Mouse (Mus musculus) liver, adult (tissue): ENCODE measurements at regions not wholly inside any gene's neighbourhood (a gene's known extent, or its start where the extent isn't known, plus 50 kb on each side); places are given as distances from the start of the nearest gene placed in this dataset.
A peak's percentile ranks its signal among the peaks of the same experiment; 100 is the strongest.

Experiments used
- GATA4 ChIP-seq: IDR thresholded peaks from 2 replicates; pipeline ENCODE4 v1.6.1; 2014; ENCODE audit warnings: mild to moderate bottlenecking, low read length; ENCODE audit not compliant: insufficient replicate concordance

GRCm38 (mm10) chr13:99793001-99793400, 107.9 kb downstream of the Cartpt start:
- TF ChIP-seq GATA4, result no peak

DNA sequence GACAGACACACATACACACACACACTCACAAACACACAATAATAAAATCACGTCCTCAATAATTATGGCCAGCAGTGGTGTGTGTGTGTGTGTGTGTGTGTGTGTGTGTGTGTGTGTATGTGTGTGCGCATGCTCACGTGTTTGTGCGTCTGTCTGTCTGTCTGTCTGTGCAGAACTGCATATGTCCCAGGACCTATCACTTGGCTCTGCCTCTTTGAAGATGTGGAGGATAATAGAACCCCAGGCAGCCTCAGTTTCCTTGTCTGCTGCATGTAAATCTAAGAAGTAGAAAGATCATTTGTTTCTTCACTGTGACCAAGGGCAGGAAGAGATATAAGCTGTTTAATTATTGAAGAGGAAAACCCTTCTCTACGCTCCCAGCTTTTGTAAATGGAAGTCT, 109.9 kb downstream of the Cartpt start:
- no peak for TF ChIP-seq GATA4

DNA sequence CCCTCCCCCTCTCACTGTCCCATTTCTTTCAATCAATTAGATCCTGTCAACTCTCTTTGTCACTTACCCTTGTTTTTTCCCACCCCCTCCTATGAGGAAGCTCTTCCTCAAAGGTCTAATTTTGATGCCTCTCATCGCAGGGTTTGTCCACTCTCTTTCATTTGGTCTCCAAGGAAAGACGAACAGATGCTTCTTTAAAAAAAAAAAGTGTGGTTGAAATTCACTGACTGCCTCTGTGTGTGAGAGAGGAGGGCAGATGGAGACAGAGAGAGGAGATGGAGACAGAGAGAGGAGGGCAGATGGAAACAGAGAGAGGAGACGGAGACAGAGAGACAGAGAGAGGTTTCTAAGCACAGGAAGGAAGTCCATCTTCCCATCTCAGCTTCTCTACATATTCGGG, 113.1 kb downstream of the Cartpt start:
- no peak for TF ChIP-seq GATA4

DNA sequence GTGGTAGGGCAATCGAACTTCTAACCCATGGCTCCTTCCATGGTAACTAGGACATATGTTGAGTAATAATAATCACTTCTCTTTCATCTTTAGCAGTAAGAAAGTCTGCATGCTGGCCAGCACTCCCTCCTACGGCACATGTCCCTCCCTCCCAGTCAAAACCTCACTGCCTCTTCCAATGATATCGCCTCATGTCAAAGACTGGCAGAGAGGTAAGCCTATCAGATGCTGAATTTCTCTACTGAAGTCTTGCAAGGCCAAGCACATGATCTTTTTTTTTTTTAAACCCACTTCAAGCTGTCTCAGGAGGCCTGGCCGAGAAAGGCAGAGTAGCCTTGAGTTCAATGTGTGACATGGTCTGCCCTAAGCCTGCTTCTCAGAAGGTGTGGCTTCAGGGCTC, 115.5 kb downstream of the Cartpt start:
- no peak for TF ChIP-seq GATA4

- no peak for TF ChIP-seq GATA4
Measured at GRCm38 (mm10) chr13:99784314-99784713, 116.6 kb downstream of the Cartpt start.

- TF ChIP-seq GATA4, result no peak
Measured at GRCm38 (mm10) chr13:99782883-99783721, 117.8 kb downstream of the Cartpt start.

DNA sequence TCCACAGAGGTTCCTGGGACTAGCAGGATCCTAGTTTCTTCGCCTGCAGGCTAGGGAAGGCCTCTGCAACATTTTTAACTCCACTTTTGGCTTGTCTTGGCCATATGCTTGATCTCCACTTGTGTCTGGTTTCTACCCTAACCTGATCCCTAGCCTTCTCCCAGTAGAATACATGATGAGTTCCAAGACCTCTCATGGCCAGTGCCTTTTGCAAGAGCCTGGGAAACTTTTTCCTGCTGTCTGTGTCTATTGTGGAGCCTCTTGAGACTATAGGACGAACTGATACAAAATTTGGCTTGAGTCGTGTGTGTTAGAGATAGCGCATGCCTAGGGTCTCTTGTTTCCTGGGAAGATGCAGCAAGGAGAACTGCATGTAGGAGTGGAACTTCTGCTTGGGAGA, 119.3 kb downstream of the Cartpt start:
- no peak for TF ChIP-seq GATA4

DNA sequence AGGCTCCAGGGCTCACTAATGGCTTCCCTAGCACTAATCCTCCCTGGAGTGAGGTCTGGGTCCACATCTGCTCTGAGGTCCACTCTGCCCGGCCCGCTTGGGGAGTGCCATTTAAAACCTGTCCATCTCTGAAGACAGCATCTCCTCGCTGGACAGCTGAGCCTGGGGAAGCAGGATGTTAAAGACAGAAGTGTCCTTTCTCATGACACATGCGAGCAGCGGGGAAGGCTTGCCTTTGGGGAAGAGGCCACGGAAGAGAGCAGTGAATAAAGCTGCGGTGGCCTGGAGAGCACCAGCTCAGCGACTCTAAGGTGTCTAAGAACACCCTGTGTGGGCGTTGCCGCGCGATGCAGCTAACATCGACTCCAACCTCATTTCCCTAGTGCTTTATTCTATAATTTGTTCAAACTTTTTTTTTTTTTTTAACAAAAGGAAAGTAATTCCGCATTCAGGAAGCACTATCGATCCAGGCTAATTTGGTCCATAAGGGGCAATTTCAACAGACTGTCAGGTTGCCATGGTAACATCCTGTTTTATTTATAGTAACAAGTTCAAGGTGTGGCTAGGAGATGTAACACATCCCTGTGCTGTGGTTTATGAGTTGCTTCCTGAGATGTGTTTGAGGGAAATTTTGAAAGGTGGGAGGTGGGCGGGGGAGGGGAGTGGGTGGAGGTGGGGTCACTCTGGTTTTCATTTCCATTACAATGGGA, 120.0 kb downstream of the Cartpt start:
- TF ChIP-seq GATA4, result no peak

GRCm38 (mm10) chr13:99778747-99779146, 122.1 kb downstream of the Cartpt start:
- peak; percentile 71; the same call in 1 of the 2 replicates for TF ChIP-seq GATA4

DNA sequence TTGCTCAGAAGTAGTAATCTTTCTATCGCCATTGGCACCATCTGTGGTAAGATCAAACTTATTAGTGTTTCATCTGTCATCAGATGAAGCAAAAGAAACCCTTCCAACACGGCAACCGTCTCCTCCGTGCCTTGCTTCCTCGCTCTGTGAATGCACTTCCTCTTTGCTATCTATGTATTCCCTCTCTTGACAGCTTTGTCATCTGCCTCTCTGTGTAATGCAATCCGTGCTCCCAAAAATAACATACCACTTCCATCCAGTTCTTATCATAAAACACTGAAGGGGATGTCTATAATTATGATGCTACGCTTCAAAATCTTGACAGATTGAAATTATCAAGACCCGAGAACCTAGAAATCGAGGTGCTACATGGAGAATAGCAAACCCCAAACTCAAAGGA, 123.2 kb downstream of the Cartpt start:
- TF ChIP-seq GATA4, result no peak

- TF ChIP-seq GATA4, result no peak
Measured at GRCm38 (mm10) chr13:99765965-99766364, 134.9 kb downstream of the Cartpt start.

DNA sequence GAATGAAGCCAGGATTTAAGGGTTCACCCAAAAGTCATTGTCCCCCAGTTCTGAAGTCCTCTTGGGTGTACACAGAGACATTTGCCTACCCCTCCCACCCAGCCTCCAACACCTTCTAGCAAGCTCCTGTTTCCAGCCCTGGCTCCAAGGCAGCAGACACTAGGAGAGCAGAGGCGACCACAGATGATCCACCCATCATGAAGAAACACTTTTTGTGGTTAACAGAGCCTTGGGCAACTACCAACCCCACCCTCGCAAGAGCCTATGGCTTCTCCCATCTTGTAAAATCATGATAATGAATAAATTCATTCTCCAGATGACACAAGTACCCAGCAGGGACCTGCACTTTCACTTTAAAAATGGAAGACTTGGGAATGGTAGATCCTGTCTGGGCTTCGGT, 136.1 kb downstream of the Cartpt start:
- no peak for TF ChIP-seq GATA4

DNA sequence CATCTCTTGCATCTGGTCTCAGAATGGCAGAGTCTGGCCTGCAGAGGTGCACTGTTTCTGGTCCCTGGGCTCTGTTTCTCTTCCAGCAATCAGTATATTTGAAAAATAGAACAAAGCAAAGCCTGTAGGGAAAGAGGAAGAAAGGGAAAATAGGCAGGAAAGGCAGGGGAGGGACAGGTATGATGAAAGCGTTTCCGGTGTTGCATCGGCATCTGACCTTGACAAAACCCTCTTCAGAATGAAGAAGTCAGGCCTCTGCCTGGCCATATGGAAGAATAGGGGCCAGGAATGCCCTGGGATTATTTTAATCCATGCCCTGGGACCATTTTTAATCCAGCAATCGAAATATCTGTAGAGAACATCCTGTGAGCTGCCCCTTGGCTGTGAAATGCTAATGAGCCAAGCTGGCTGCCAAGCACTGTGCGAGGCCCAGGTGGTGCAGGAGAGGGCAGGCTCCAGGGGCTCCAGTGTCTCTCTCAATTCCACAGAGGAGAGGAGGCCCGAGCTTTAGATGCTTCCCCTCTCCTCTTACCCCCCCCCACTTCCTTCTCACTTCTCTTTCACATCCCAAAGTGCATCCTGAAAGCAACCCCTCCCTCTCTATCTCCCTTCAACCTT, 136.7 kb downstream of the Cartpt start:
- no peak for TF ChIP-seq GATA4

- no peak for TF ChIP-seq GATA4
Measured at GRCm38 (mm10) chr13:99761843-99762242, 139.0 kb downstream of the Cartpt start.

- peak; percentile 65; the same call in 1 of the 2 replicates for TF ChIP-seq GATA4
Measured at GRCm38 (mm10) chr13:99761423-99761822, 139.5 kb downstream of the Cartpt start.

DNA sequence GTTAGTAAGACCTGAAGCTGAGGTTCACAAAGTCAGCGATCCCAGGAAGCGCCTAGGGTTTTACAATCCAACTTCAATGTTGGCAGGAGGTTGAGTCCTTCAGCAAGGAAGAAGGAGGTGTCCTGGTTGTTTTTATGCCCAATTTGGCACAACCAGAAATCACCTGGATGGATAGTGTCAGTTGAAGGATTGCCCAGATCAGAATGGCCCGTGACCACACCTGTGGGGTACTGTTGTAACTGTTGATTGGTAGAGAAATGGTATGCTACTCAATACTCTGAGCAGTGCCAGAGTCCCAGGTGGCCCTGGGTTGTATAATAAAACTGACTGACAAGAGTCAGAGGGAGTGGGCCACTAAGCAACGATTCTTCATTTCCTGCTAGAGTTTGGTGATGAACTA, 140.2 kb downstream of the Cartpt start:
- TF ChIP-seq GATA4, result no peak

DNA sequence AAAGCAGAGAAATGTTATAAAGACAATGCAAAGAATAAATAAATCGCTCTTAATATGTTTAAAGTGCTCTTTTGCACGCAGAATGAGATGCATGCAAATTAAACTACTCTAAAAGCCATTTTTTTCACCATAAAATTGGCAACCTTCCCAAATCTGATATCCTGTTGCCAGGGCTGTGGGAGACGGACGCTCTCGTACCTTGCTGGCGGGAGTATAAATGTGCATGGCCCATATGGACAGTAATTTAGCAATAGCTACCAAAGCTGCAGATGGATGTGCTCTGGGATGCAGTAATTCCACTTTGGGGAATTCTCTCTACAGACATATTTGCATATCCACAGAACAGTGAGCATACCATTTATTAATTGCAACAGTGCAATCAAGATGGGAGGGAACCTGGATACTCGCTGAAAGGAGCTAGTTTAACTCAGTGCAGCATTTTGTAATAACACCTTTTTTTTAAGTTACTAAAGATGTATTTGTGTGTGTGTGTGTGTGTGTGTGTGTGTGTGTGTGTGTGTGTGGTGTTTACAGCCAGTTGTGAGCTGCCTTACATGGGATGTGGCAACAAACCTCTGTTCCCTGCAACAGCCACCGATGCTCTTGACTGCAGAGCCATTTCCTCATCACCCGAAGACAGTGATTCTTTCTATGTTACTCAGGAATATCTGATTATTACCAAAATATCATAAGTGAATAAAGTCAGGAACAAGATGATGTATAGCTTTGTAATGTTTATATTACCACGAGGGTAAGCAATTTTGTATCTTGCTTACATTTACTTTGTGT, 141.4 kb downstream of the Cartpt start:
- TF ChIP-seq GATA4, result no peak
